ENCODE assay signal across 10 mouse cellular contexts in the genomic region with DNA sequence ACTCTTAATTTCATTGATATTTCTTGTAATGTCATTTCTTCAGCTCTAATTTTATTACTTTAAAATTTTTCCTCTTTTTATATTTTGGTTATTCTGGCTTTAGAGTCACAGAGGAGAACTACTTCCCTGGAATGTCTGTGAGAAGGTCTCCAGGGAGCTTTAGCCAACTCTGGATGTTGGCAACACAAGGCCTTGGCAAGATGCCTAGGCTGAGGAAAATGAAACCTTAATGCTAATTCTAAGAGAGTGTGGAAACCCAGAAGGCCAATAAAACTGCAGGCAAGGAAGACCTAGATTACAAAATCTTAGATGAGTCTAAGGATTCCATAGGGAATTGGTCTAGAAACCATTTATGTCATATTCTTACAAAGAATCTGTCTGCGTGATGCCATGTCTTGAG.
A peak's percentile ranks its signal among the peaks of the same experiment; 100 is the strongest.
DNase-seq lines count a peak whose midpoint lies in the region; ATAC-seq lines count a peak whose summit lies in the region.
"Had no signal": no experiment of that assay in that cellular context is flagged by ENCODE, and none has a peak within 500 bp of the region (broad histone marks: within the 10 kb centered on the region; RNA-seq: fewer than 3 reads in every experiment).

No protein-coding gene starts in this region.

- ATAC-seq in heart, embryonic 11.5 days (replicated peaks; ENCODE audit: insufficient number of reproducible peaks, low FRiP score, low TSS enrichment) = no peak

- no peaks in the 10 kb centered on the region for H3K27me3 ChIP-seq in heart, embryonic 11.5 days (ENCODE audit: control insufficient read depth, insufficient read depth, low read length)
- H3K27me3 ChIP-seq: hindbrain, embryonic 15.5 days; limb, embryonic 13.5 days had no signal

- DNase-seq in heart, adult 18-20 months = peak; percentile 40 to 47
- peak; percentile 16 for DNase-seq in ovary, postnatal 36 days (ENCODE audit: low spot score)
- DNase-seq in ovary, postnatal 10 days (ENCODE audit: low spot score) = no peak
- DNase-seq in gastrocnemius, postnatal 14 days = peak; percentile 36
- peak; percentile 30 for DNase-seq in lung, postnatal 25 days (ENCODE audit: low spot score)
- no peak for DNase-seq in c-Kit-positive CD71-positive TER-119-positive erythroid progenitor cells, embryonic 14.5 days (ENCODE audit: low spot score)
- no peak for DNase-seq in liver

- 83% methylated on average over 1 of the region's 1 CpGs for WGBS in heart, embryonic 11.5 days (ENCODE audit: insufficient replicate concordance)

- H3K9me3 ChIP-seq in heart, embryonic 11.5 days (replicated peaks; ENCODE audit: control insufficient read depth, low read length) = no peaks in the 10 kb centered on the region
- H3K9me3 ChIP-seq: hindbrain, embryonic 15.5 days; limb, embryonic 13.5 days had no signal

- H3K36me3 ChIP-seq in heart, embryonic 11.5 days (ENCODE audit: control insufficient read depth, insufficient read depth, low read length) = no peaks in the 10 kb centered on the region
- H3K36me3 ChIP-seq: hindbrain, embryonic 15.5 days; limb, embryonic 13.5 days had no signal

- H3K27ac ChIP-seq in heart, embryonic 11.5 days (ENCODE audit: low read depth, low read length) = no peak overlapping the region
- H3K27ac ChIP-seq: hindbrain, embryonic 15.5 days; limb, embryonic 13.5 days had no signal

- H3K4me3 ChIP-seq in heart, embryonic 11.5 days (ENCODE audit: low read depth, low read length) = no peak overlapping the region
- H3K4me3 ChIP-seq: hindbrain, embryonic 15.5 days; limb, embryonic 13.5 days had no signal

- intact Hi-C loops in gastrocnemius, postnatal 14 days (cut with DNase I; ENCODE audit: low total_unique reads) = no loop called here

- H3K4me1 ChIP-seq in heart, embryonic 11.5 days (ENCODE audit: control insufficient read depth, insufficient read depth, low read length) = no peaks in the 10 kb centered on the region

- no peak overlapping the region for H3K4me2 ChIP-seq in heart, embryonic 11.5 days
- H3K4me2 ChIP-seq: hindbrain, embryonic 15.5 days; limb, embryonic 13.5 days had no signal

- H3K9ac ChIP-seq in heart, embryonic 11.5 days (ENCODE audit: low read depth, low read length) = no peak overlapping the region
- H3K9ac ChIP-seq: hindbrain, embryonic 15.5 days; limb, embryonic 13.5 days had no signal

Comparison
In these comparisons a context has a peak if more than half of its experiments do, and no peak if none do; other contexts are left out.
1. DNase-seq: peak in heart, adult 18-20 months (2 of 2), ovary, postnatal 36 days (single experiment), gastrocnemius, postnatal 14 days (single experiment) and lung, postnatal 25 days (single experiment); none in ovary, postnatal 10 days (single experiment), c-Kit-positive CD71-positive TER-119-positive erythroid progenitor cells, embryonic 14.5 days (single experiment) and liver (single experiment).